21 mouse cellular contexts compared by ENCODE assay signal in genomic region chrX:12443794-12444193, GRCm38 (mm10).
A peak's percentile ranks its signal among the peaks of the same experiment; 100 is the strongest.
DNase-seq lines count a peak whose midpoint lies in the region; ATAC-seq lines count a peak whose summit lies in the region.
"Had no signal": no experiment of that assay in that cellular context is flagged by ENCODE, and none has a peak within 500 bp of the region (broad histone marks: within the 10 kb centered on the region; RNA-seq: fewer than 3 reads in every experiment).

No protein-coding gene starts in this region.

- H3K36me3 ChIP-seq in intestine, embryonic 16.5 days (ENCODE audit: control insufficient read depth, insufficient read depth, low read length) = no peaks in the 10 kb centered on the region
- H3K36me3 ChIP-seq: G1E had no signal

- no peak for DNase-seq in urinary bladder, postnatal 14 days (ENCODE audit: low spot score)
- no peak for DNase-seq in thymus, postnatal 0 days (ENCODE audit: low spot score)
- DNase-seq: adrenal gland, adult 2 months; adrenal gland, adult 8-10 months; adrenal gland, postnatal 10 days; adrenal gland, postnatal 14 days; adrenal gland, postnatal 25 days; adrenal gland, postnatal 36 days; B cell, adult 2 months; cerebellum, adult 11 months; cerebellum, adult 11-12 months; cerebellum, adult 18-20 months had no signal

- WGBS in intestine, embryonic 16.5 days = 72% methylated on average over 5 of the region's 5 CpGs

- H3K9ac ChIP-seq in intestine, embryonic 16.5 days (ENCODE audit: low read depth, low read length) = no peak overlapping the region

- H3K4me3 ChIP-seq in intestine, embryonic 16.5 days (ENCODE audit: low read length) = no peak overlapping the region

- H3K27ac ChIP-seq in intestine, embryonic 16.5 days (ENCODE audit: low read length) = no peak overlapping the region

- no peaks in the 10 kb centered on the region; the same call in 1 of the 2 replicates for H3K27me3 ChIP-seq in intestine, embryonic 16.5 days (replicated peaks; ENCODE audit: control insufficient read depth, insufficient read depth, low read length)
- H3K27me3 ChIP-seq: CH12.LX had no signal

- H3K4me2 ChIP-seq in intestine, embryonic 16.5 days (ENCODE audit: low read depth, low read length) = no peak overlapping the region

- peak; percentile 73 for ATAC-seq in granulocyte monocyte progenitor cell, adult 5-6 weeks (replicated peaks; ENCODE audit: poor library complexity, severe bottlenecking)
- ATAC-seq in megakaryocyte, adult 5-6 weeks (ENCODE audit: poor library complexity, severe bottlenecking) = peak; percentile 30; the same call in 1 of the 2 replicates
- ATAC-seq in megakaryocyte progenitor cell, adult 5-6 weeks (replicated peaks; ENCODE audit: poor library complexity) = peak; percentile 54
- no peak for ATAC-seq in intestine, embryonic 16.5 days
- ATAC-seq: activated CD4-positive, CD25-positive, alpha-beta regulatory T cell, adult 4 months; CD4-positive, CD25-positive, alpha-beta regulatory T cell, adult 4 months; Patski had no signal

- no peaks in the 10 kb centered on the region for H3K9me3 ChIP-seq in intestine, embryonic 16.5 days (ENCODE audit: control insufficient read depth, low read length)
- H3K9me3 ChIP-seq: G1E had no signal

- H3K4me1 ChIP-seq in intestine, embryonic 16.5 days (ENCODE audit: control insufficient read depth, insufficient read depth, low read length) = no peaks in the 10 kb centered on the region
